Mouse (Mus musculus) heart, adult 18-20 months (tissue): Measurements from ENCODE around the gene Tmod1. TPM values are rescaled to one million over a fixed set of nuclear protein-coding genes. Genes with fewer than 3 reads are reported as not detected.

Experiments
- DNase-seq, 2 experiments: peaks; one replicate each; pipeline ENCODE4 v3.0.0; 2021 to 2022; ENCODE audit warnings: mixed read lengths in 1 of 2
- total RNA-seq, 2 experiments: library from RNA; stranded (reverse); gene quantifications; 2 replicates each; pipeline ENCODE4 v1.2.3; 2021

Tmod1 gene
- total RNA-seq, 2 experiments from 2014 or later, result 228 to 259 TPM

- no peak for DNase-seq
These were observed 93.1 kb downstream of the Tmod1 start for GRCm38 (mm10) chr4:46131791-46132190.

- DNase-seq, result no peak
These were observed 99.0 kb downstream of the Tmod1 start for GRCm38 (mm10) chr4:46137629-46138286.

- DNase-seq, result peak; percentile 94 to 97
These were observed 99.8 kb downstream of the Tmod1 start, which contains the start of the genes Ncbp1 and Tstd2 for GRCm38 (mm10) chr4:46138287-46139222. Ncbp1 (plus strand) TSS chr4:46138613. Tstd2 (minus strand) TSS chr4:46138694.

DNA sequence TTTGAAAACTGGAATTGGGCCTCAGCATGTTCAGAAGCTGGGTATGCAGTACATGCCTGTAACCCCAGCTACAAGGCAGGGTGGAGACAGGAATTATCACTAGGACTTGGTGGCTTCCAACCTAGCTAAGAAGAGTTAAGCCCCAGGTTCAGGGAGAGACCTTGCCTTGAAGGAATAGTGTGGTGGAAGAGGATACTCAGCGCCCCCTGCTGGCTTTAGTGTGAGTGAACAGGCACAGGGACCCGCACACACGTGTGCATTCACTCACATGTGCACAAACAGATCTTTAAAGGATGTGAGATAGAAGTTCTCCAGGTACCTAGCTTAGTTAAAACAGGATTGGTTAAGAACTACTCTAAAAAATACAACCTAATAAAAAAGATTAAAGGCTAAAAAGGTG, 105.6 kb downstream of the Tmod1 start:
- DNase-seq, result no peak

- DNase-seq, result no peak
These were observed 108.1 kb downstream of the Tmod1 start for GRCm38 (mm10) chr4:46146881-46147280.

- no peak for DNase-seq
These were observed 113.3 kb downstream of the Tmod1 start for GRCm38 (mm10) chr4:46151903-46152544.

GRCm38 (mm10) chr4:46164027-46164426, 125.3 kb downstream of the Tmod1 start:
- DNase-seq, result no peak

Other genes starting within 250 kb of the Tmod1 start
- gene Aldh1b1, start 239.9 kb upstream of the Tmod1 start, total RNA-seq, result 10 to 100 TPM; 12.6 to 14.6 TPM
- gene Igfbpl1, start 212.0 kb upstream of the Tmod1 start, total RNA-seq, result under 1 TPM; 0.23 to 0.30 TPM
- not detected for gene Stra6l, start 190.3 kb upstream of the Tmod1 start, total RNA-seq
- under 1 TPM in 1 of 2 experiments, not detected in 1; 0.18 TPM for gene Ccdc180, start 148.6 kb upstream of the Tmod1 start, total RNA-seq
- gene Tdrd7, start 73.6 kb upstream of the Tmod1 start, total RNA-seq, result 10 to 100 TPM; 11.0 to 12.3 TPM
- 10 to 100 TPM; 20.4 to 20.9 TPM for gene Ncbp1, start 99.7 kb downstream of the Tmod1 start, total RNA-seq
- 10 to 100 TPM; 15.0 to 17.3 TPM for gene Tstd2, start 99.8 kb downstream of the Tmod1 start, total RNA-seq
- 1 to 10 TPM; 6.3 to 7.3 TPM for gene Xpa, start 157.4 kb downstream of the Tmod1 start, total RNA-seq